Mouse (Mus musculus) megakaryocyte, embryonic 14.5 days (primary cell): ENCODE data around the gene Bzw2. TPM values are rescaled to one million over a fixed set of nuclear protein-coding genes. Genes with fewer than 3 reads are reported as not detected.
A peak's percentile ranks its signal among the peaks of the same experiment; 100 is the strongest.

Source experiments
- H3K27me3 ChIP-seq: replicated peaks from 2 replicates; pipeline ENCODE3; 2012; ENCODE audit warnings: inconsistent platforms
- H3K36me3 ChIP-seq: replicated peaks from 2 replicates; pipeline ENCODE3; 2012; ENCODE audit warnings: low read length, inconsistent platforms, mixed read lengths
- H3K4me1 ChIP-seq: 2 replicates; pipeline ENCODE4 v1.6.1; 2012; ENCODE audit warnings: inconsistent platforms
- H3K4me3 ChIP-seq: replicated peaks from 2 replicates; pipeline ENCODE3; 2012; ENCODE audit warnings: moderate library complexity, mild to moderate bottlenecking, inconsistent platforms
- H3K9me3 ChIP-seq: 2 replicates; pipeline ENCODE4 v1.6.1; 2012; ENCODE audit warnings: inconsistent platforms
- FLI1 ChIP-seq: IDR thresholded peaks from 2 replicates; pipeline ENCODE4 v1.6.1; 2012; ENCODE audit warnings: low read length, inconsistent platforms, mixed read lengths
- GATA1 ChIP-seq: IDR thresholded peaks from 3 replicates; pipeline ENCODE4 v1.6.1; 2012; ENCODE audit warnings: mixed read lengths, low read length, inconsistent platforms, borderline replicate concordance
- polyA plus RNA-seq: library from polyadenylated mRNA; stranded (reverse); fragments of >175 nt; gene quantifications from 2 replicates; pipeline ENCODE4 v1.2.3, GENCODE M21; 2012; ENCODE audit warnings: low replicate concordance; ENCODE audit not compliant: insufficient read depth

The Bzw2 gene
- polyA plus RNA-seq, 1 experiment, result 10.3 TPM

DNA sequence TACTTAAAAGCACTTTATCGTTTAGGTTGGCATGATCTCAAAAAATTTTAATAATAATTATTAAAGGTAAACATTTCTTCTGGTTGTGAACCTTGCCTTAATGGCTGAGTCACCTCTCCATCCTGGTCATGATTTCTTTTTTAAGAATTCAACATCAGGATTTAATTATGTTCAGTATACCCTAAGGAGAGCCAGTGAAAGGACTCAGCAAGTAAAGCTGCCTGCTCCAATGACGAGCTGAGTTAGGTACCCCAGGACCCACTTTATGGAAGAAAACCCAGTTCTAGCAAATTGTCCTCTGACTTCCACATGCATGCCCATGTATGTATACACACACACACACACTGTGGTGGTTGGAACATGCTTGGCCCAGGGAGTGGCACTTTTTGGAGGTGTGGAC is 110.3 kb downstream of the Bzw2 start:
- H3K9me3 ChIP-seq, result 0 out of 2 replicates have a peak, but pooled peaks cover 2% of the 10 kb centered on the region
- TF ChIP-seq FLI1 (no peak), GATA1 (no peak)
- H3K4me3 ChIP-seq, result no peak overlapping the region
- H3K27me3 ChIP-seq, result peaks cover 2% of the 10 kb centered on the region
- no peaks in the 10 kb centered on the region for H3K36me3 ChIP-seq
- H3K4me1 ChIP-seq, result peaks cover 13% of the 10 kb centered on the region

DNA sequence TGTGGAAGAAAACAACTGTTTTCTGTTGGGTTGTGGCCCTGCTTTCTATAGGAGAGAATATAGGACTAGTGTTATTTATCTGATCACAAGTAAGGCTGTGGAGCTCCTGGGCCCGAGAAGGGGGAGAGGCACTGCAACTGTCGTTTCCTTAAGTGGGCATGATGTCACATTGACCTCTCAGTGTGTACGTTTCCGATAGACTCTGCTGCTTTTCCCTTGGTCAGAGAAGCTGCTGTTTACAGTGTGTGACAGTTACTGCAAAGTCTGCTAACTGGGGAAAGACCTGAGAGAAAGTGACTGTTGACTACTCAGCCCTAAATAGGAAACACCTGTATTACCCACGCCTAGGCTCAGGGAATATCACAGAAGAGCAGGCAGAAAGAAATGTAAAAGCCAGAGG is 111.7 kb downstream of the Bzw2 start:
- Histone ChIP-seq H3K9me3 (0 out of 2 replicates have a peak, but pooled peaks cover 2% of the 10 kb centered on the region), H3K4me3 (no peak overlapping the region), H3K27me3 (peaks cover 2% of the 10 kb centered on the region), H3K4me1 (peaks cover 22% of the 10 kb centered on the region), H3K36me3 (no peaks in the 10 kb centered on the region)
- TF ChIP-seq FLI1, result no peak
- TF ChIP-seq GATA1, result no peak

DNA sequence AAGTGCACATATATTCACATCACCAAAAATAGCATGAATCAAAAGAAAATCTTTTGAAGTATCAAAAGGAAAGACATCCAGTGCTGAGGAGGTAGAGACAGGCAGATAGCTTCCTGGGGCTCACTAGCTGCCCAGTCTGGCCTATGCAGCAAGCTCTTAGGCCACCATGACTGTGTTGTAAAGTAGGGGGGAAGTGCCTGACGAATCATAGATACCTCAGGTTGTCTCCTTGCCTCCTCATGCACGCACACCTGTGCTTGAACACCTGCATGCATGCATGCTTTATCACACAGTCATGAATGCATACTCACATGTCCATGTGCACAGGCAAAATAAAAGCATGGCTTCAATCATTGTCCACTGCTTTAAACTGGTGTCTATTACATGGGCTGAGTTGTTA is 113.2 kb downstream of the Bzw2 start:
- peaks cover 2% of the 10 kb centered on the region for H3K27me3 ChIP-seq
- H3K9me3 ChIP-seq, result 0 out of 2 replicates have a peak, but pooled peaks cover 2% of the 10 kb centered on the region
- H3K4me1 ChIP-seq, result peaks cover 36% of the 10 kb centered on the region
- H3K4me3 ChIP-seq, result peak overlapping the region; percentile 51
- H3K36me3 ChIP-seq, result no peaks in the 10 kb centered on the region
- TF ChIP-seq GATA1 (no peak), FLI1 (no peak)

DNA sequence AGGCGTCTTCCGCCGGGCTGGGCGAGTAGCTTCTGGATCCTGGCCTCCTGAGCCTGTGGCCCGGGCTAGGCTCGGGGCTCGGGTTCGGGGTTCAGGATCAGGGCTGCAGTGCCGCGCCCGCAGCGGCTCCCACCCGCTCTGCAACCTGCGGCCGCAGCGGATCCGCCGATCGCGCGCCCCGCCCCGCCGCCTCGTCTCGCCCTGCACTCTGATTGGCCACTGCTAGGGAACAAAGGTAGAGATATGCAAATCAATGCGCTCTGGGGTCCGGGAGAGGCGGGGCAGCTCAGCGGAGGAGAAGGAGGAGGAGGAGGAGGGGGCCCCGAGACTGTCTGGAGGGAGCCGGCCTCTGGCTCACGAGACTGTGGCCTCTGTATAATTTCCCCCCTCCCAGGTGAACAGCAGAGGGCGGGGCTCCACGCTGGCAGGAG is 115.5 kb downstream of the Bzw2 start, which contains the start of gene Tspan13:
Gene Tspan13, minus strand, starts transcription at position 153 of the 431 bp plus-strand sequence.
- Histone ChIP-seq H3K27me3 (peaks cover 2% of the 10 kb centered on the region), H3K4me1 (peaks cover 41% of the 10 kb centered on the region), H3K36me3 (no peaks in the 10 kb centered on the region), H3K4me3 (peak within 1 kb of the TSS; percentile 98), H3K9me3 (no peaks in the 10 kb centered on the region)
- TF ChIP-seq GATA1, result no peak
- TF ChIP-seq FLI1, result no peak

Other genes starting within 250 kb of the Bzw2 start
- gene Agr3, start 232.5 kb downstream of the Bzw2 start, polyA plus RNA-seq, result not detected in 2 replicates
- gene Agr2, start 165.2 kb downstream of the Bzw2 start, polyA plus RNA-seq, result not detected in 2 replicates
- gene Tspan13, start 115.6 kb downstream of the Bzw2 start, polyA plus RNA-seq, result 56.8 and 390 TPM in 2 replicates
- 3.7 TPM in 1 of 2 replicates, not detected in the other for gene Ankmy2, start 966 bp downstream of the Bzw2 start, polyA plus RNA-seq
- gene Lrrc72, start 95.3 kb upstream of the Bzw2 start, polyA plus RNA-seq, result not detected in 2 replicates
- not detected in 2 replicates for gene Sostdc1, start 156.1 kb upstream of the Bzw2 start, polyA plus RNA-seq
- gene Ispd, start 223.4 kb upstream of the Bzw2 start, polyA plus RNA-seq, result 0.37 TPM in 1 of 2 replicates, not detected in the other
- gene D630036H23Rik, start 224.1 kb upstream of the Bzw2 start, polyA plus RNA-seq, result 0.29 TPM in 1 of 2 replicates, not detected in the other